Mouse (Mus musculus) heart, embryonic 15.5 days (tissue): ENCODE results near the gene Ankfn1. TPM values are rescaled to one million over a fixed set of nuclear protein-coding genes. Genes with fewer than 3 reads are reported as not detected.

Source experiments
- ATAC-seq: fragments of 200-750 bp; cut with Nextera tagmentation; replicated peaks from 2 replicates; pipeline ENCODE4 v1.8.0; 2017; ENCODE audit warnings: low read depth, moderate TSS enrichment; ENCODE audit not compliant: insufficient number of reproducible peaks, insufficient read depth, low FRiP score
- H3K27ac ChIP-seq: fragments of 300-500 bp; sonication (generic); 2 replicates; pipeline ENCODE4 v1.5.1; 2015; ENCODE audit warnings: mild to moderate bottlenecking, inconsistent platforms
- H3K27me3 ChIP-seq: fragments of 300-500 bp; sonication (generic); 2 replicates; pipeline ENCODE4 v1.6.1; 2015; ENCODE audit warnings: inconsistent platforms
- H3K36me3 ChIP-seq: fragments of 300-500 bp; sonication (generic); 2 replicates; pipeline ENCODE4 v1.6.1; 2015; ENCODE audit warnings: mild to moderate bottlenecking, inconsistent platforms
- H3K4me1 ChIP-seq: fragments of 300-500 bp; sonication (generic); replicated peaks from 2 replicates; pipeline ENCODE4 v1.6.1; 2015; ENCODE audit warnings: inconsistent platforms
- H3K4me2 ChIP-seq: fragments of 300-500 bp; sonication (generic); 2 replicates; pipeline ENCODE4 v1.6.1; 2015; ENCODE audit warnings: inconsistent platforms, mild to moderate bottlenecking, moderate library complexity
- H3K4me3 ChIP-seq: fragments of 300-500 bp; sonication (generic); 2 replicates; pipeline ENCODE4 v1.5.1; 2015; ENCODE audit warnings: mild to moderate bottlenecking, inconsistent platforms
- H3K9ac ChIP-seq: fragments of 300-500 bp; sonication (generic); 2 replicates; pipeline ENCODE4 v1.6.1; 2015; ENCODE audit warnings: mild to moderate bottlenecking, inconsistent platforms
- H3K9me3 ChIP-seq: fragments of 300-500 bp; sonication (generic); replicated peaks from 2 replicates; pipeline ENCODE4 v1.6.1; 2016; ENCODE audit warnings: inconsistent platforms
- WGBS: fragments of 180-500 bp; shearing (Covaris S2); methylation state at CpG from one replicate; pipeline ENCODE4 v1.1.7; 2015; ENCODE audit warnings: mixed read lengths; 5-methylcytosine and 5-hydroxymethylcytosine counted together
- polyA plus RNA-seq: library from polyadenylated mRNA; unstranded; fragments of >200 nt; fragmentation: Nextera tagmentation; extraction: Ambion mirVana; gene quantifications from 2 replicates; pipeline ENCODE4 v1.2.1, GENCODE M21; 2015

Gene Ankfn1
- polyA plus RNA-seq, 1 experiment from 2014 or later = 0.04 TPM

GRCm38 (mm10) chr11:89356479-89356878 lies 421.0 kb downstream of the Ankfn1 start:
- H3K9ac ChIP-seq = no peak overlapping the region
- no peaks in the 10 kb centered on the region for H3K27me3 ChIP-seq
- no peaks in the 10 kb centered on the region for H3K36me3 ChIP-seq
- H3K4me1 ChIP-seq = peaks cover 12% of the 10 kb centered on the region
- H3K9me3 ChIP-seq = no peaks in the 10 kb centered on the region
- ATAC-seq = no peak
- WGBS = 58% methylated on average over 2 of the region's 2 CpGs
- H3K4me3 ChIP-seq = no peak overlapping the region
- H3K4me2 ChIP-seq = no peak overlapping the region
- H3K27ac ChIP-seq = no peak overlapping the region

- H3K9ac ChIP-seq = no peak overlapping the region
- no peaks in the 10 kb centered on the region for H3K9me3 ChIP-seq
- no peaks in the 10 kb centered on the region for H3K27me3 ChIP-seq
- no peaks in the 10 kb centered on the region for H3K36me3 ChIP-seq
- no peak for ATAC-seq
- WGBS = 39% methylated on average over 5 of the region's 5 CpGs
- no peak overlapping the region for H3K27ac ChIP-seq
- no peak overlapping the region for H3K4me2 ChIP-seq
- H3K4me3 ChIP-seq = no peak overlapping the region
- H3K4me1 ChIP-seq = peaks cover 12% of the 10 kb centered on the region
Measured at GRCm38 (mm10) chr11:89356018-89356417, 421.4 kb downstream of the Ankfn1 start.

- no peak overlapping the region for H3K27ac ChIP-seq
- no peak for ATAC-seq
- no peak overlapping the region for H3K4me2 ChIP-seq
- no peaks in the 10 kb centered on the region for H3K36me3 ChIP-seq
- no peaks in the 10 kb centered on the region for H3K9me3 ChIP-seq
- H3K27me3 ChIP-seq = no peaks in the 10 kb centered on the region
- H3K4me1 ChIP-seq = peaks cover 5% of the 10 kb centered on the region; the same call in 1 of the 2 replicates
- no peak overlapping the region for H3K4me3 ChIP-seq
- no peak overlapping the region for H3K9ac ChIP-seq
- 27% methylated on average over 12 of the region's 12 CpGs for WGBS
Measured at GRCm38 (mm10) chr11:89340238-89340637, 437.2 kb downstream of the Ankfn1 start.

Other genes with a start within 250 kb of the Ankfn1 start
- 7.0 and 8.3 TPM in 2 replicates for gene Pctp, start 225.2 kb upstream of the Ankfn1 start, polyA plus RNA-seq